In the genomic region with DNA sequence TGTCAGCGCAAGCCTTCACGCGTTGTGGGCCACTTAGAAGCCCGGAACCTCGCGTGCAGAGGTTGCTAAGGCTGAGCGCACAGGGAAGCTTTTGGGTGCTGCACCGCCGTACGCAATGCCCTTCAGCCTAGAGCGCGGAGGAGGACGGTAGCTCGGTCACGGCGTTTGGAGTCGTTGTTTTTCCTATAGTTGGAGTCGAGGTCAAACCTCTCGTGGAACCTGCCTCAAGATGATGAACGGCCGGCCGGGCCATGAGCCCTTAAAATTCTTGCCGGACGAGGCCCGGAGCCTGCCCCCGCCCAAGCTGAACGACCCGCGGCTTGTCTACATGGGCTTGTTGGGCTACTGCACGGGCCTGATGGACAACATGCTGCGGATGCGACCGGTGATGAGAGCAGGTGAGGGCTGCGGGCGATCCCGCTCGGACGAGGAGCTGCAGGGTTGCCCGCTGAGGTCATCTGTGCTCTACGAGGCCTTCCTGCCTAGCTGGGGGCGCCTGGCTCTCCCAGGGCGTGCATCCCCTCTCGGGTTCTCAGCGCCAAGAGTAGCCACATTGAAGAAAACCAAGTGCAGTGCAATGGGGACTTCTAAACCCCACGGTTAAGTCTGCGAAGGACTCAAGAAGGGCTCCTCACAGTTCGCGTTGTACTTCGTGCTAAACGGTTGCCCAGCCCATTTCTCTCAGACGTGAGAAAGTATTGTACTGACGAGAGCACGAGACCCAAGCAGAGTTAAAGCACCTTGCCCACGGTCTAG, we compare ENCODE assay signal across 8 mouse cellular contexts. TPM values are rescaled to one million over a fixed set of nuclear protein-coding genes. Genes with fewer than 3 reads are reported as not detected.
DNase-seq lines count a peak whose midpoint lies in the region; ATAC-seq and TF ChIP-seq lines count a peak whose summit lies in the region.

A gene (plus strand): TSS at position 44 of the 756 bp plus-strand sequence.

- H3K27ac ChIP-seq in heart, embryonic 12.5 days (ENCODE audit: poor library complexity, severe bottlenecking): peak within 1 kb of the TSS; percentile 88
- H3K27ac ChIP-seq in kidney, postnatal 0 days: peak within 1 kb of the TSS; percentile 95
- peak within 1 kb of the TSS; percentile 77 for H3K27ac ChIP-seq in liver, embryonic 16.5 days (ENCODE audit: low read length)
- H3K27ac ChIP-seq in neural tube, embryonic 13.5 days (replicated peaks): peak within 1 kb of the TSS; percentile 86
- peak within 1 kb of the TSS; percentile 71 for H3K27ac ChIP-seq in testis, adult 2 months (ENCODE audit: control insufficient read depth, insufficient read depth, low read depth, low read length)

- peak; percentile 55; the same call in 1 of the 2 replicates for TF ChIP-seq POLR2A in brain, embryonic 14.5 days (IDR thresholded peaks at IDR 0.05; ENCODE audit: borderline replicate concordance, extremely low read depth, insufficient read depth, insufficient read length, poor library complexity, severe bottlenecking)
- TF ChIP-seq POLR2A in testis, adult 2 months (IDR thresholded peaks at IDR 0.05; ENCODE audit: control insufficient read depth, low read depth, low read length): peak; percentile 94

- peak within 1 kb of the TSS; percentile 63 for H3K4me3 ChIP-seq in erythroblast, embryonic 14.5 days (replicated peaks)
- H3K4me3 ChIP-seq in heart, embryonic 12.5 days: peak within 1 kb of the TSS; percentile 86
- peak within 1 kb of the TSS; percentile 94 for H3K4me3 ChIP-seq in kidney, postnatal 0 days (replicated peaks; ENCODE audit: low read depth, low read length)
- peak within 1 kb of the TSS; percentile 89 for H3K4me3 ChIP-seq in liver, embryonic 16.5 days (ENCODE audit: low read depth, low read length)
- H3K4me3 ChIP-seq in neural tube, embryonic 13.5 days: peak within 1 kb of the TSS; percentile 94
- H3K4me3 ChIP-seq in testis, adult 2 months (ENCODE audit: control insufficient read depth, low read depth, low read length): peak within 1 kb of the TSS; percentile 92

- TF ChIP-seq CTCF in brain, embryonic 14.5 days (IDR thresholded peaks at IDR 0.05; ENCODE audit: borderline replicate concordance, extremely low read depth, insufficient read depth, insufficient read length): no peak
- TF ChIP-seq CTCF in kidney, postnatal 0 days (IDR thresholded peaks at IDR 0.05; ENCODE audit: low read depth): no peak
- TF ChIP-seq CTCF in testis, adult 2 months (IDR thresholded peaks at IDR 0.05; ENCODE audit: control insufficient read depth, insufficient read depth, insufficient replicate concordance, low read depth, low read length): no peak

- H3K36me3 ChIP-seq in erythroblast, embryonic 14.5 days (ENCODE audit: control insufficient read depth): peaks cover 11% of the 10 kb centered on the region
- H3K36me3 ChIP-seq in heart, embryonic 12.5 days: peaks cover 19% of the 10 kb centered on the region
- no peaks in the 10 kb centered on the region; the same call in 1 of the 2 replicates for H3K36me3 ChIP-seq in kidney, postnatal 0 days (ENCODE audit: insufficient read depth, low read length)
- H3K36me3 ChIP-seq in liver, embryonic 16.5 days (ENCODE audit: control insufficient read depth, insufficient read depth): no peaks in the 10 kb centered on the region
- peaks cover 13% of the 10 kb centered on the region; the same call in 1 of the 2 replicates for H3K36me3 ChIP-seq in neural tube, embryonic 13.5 days
- H3K36me3 ChIP-seq in testis, adult 2 months (ENCODE audit: control insufficient read depth, insufficient read depth, low read length): no peaks in the 10 kb centered on the region

- H3K9ac ChIP-seq in heart, embryonic 12.5 days: peak within 1 kb of the TSS; percentile 94
- peak within 1 kb of the TSS; percentile 98 for H3K9ac ChIP-seq in kidney, postnatal 0 days (ENCODE audit: low read depth, low read length)
- H3K9ac ChIP-seq in liver, embryonic 16.5 days (ENCODE audit: low read depth, low read length): peak within 1 kb of the TSS; percentile 94
- H3K9ac ChIP-seq in neural tube, embryonic 13.5 days: peak within 1 kb of the TSS; percentile 98

- H3K4me2 ChIP-seq in heart, embryonic 12.5 days: peak within 1 kb of the TSS; percentile 77
- H3K4me2 ChIP-seq in kidney, postnatal 0 days (ENCODE audit: low read length): peak within 1 kb of the TSS; percentile 74
- H3K4me2 ChIP-seq in liver, embryonic 16.5 days (ENCODE audit: low read depth, low read length): peak within 1 kb of the TSS; percentile 73
- peak within 1 kb of the TSS; percentile 89 for H3K4me2 ChIP-seq in neural tube, embryonic 13.5 days

- H3K27me3 ChIP-seq in erythroblast, embryonic 14.5 days (ENCODE audit: control insufficient read depth): no peaks in the 10 kb centered on the region
- H3K27me3 ChIP-seq in heart, embryonic 12.5 days (replicated peaks): no peaks in the 10 kb centered on the region
- H3K27me3 ChIP-seq in kidney, postnatal 0 days (ENCODE audit: insufficient read depth, low read length): no peaks in the 10 kb centered on the region
- H3K27me3 ChIP-seq in liver, embryonic 16.5 days (ENCODE audit: control insufficient read depth, insufficient read depth, low read depth, low read length): no peaks in the 10 kb centered on the region
- no peaks in the 10 kb centered on the region for H3K27me3 ChIP-seq in neural tube, embryonic 13.5 days
- no peaks in the 10 kb centered on the region for H3K27me3 ChIP-seq in testis, adult 2 months (ENCODE audit: control insufficient read depth, insufficient read depth, low read length)

- peak; percentile 95 for DNase-seq in brain, embryonic 14.5 days (ENCODE audit: low read depth)
- DNase-seq in kidney, postnatal 0 days (ENCODE audit: low spot score): peak; percentile 92

- ATAC-seq in CD4-positive, CD25-positive, alpha-beta regulatory T cell, adult 4 months: peak; percentile 93
- peak; percentile 85 for ATAC-seq in heart, embryonic 12.5 days (ENCODE audit: insufficient number of reproducible peaks, low FRiP score)
- ATAC-seq in kidney, postnatal 0 days (replicated peaks; ENCODE audit: low FRiP score, low read depth): peak; percentile 96
- ATAC-seq in liver, embryonic 16.5 days (ENCODE audit: low read depth): peak; percentile 88
- peak; percentile 96 for ATAC-seq in neural tube, embryonic 13.5 days (ENCODE audit: low read depth)

- H3K4me1 ChIP-seq in erythroblast, embryonic 14.5 days (ENCODE audit: control insufficient read depth): peaks cover 32% of the 10 kb centered on the region
- H3K4me1 ChIP-seq in heart, embryonic 12.5 days (replicated peaks): peaks cover 16% of the 10 kb centered on the region
- H3K4me1 ChIP-seq in kidney, postnatal 0 days (replicated peaks; ENCODE audit: insufficient read depth, low read length): no peaks in the 10 kb centered on the region; the same call in none of the 2 replicates
- peaks cover 15% of the 10 kb centered on the region for H3K4me1 ChIP-seq in liver, embryonic 16.5 days (ENCODE audit: control insufficient read depth, low read depth, low read length)
- peaks cover 23% of the 10 kb centered on the region for H3K4me1 ChIP-seq in neural tube, embryonic 13.5 days (replicated peaks)
- no peaks in the 10 kb centered on the region for H3K4me1 ChIP-seq in testis, adult 2 months (ENCODE audit: control insufficient read depth, insufficient read depth, low read length)

- H3K9me3 ChIP-seq in erythroblast, embryonic 14.5 days (ENCODE audit: control insufficient read depth, low read length): no peaks in the 10 kb centered on the region
- H3K9me3 ChIP-seq in heart, embryonic 12.5 days (replicated peaks): no peaks in the 10 kb centered on the region
- H3K9me3 ChIP-seq in kidney, postnatal 0 days (replicated peaks; ENCODE audit: low read length): no peaks in the 10 kb centered on the region
- no peaks in the 10 kb centered on the region for H3K9me3 ChIP-seq in liver, embryonic 16.5 days (replicated peaks; ENCODE audit: control insufficient read depth, low read length)
- no peaks in the 10 kb centered on the region for H3K9me3 ChIP-seq in neural tube, embryonic 13.5 days

- WGBS in heart, embryonic 12.5 days: under 1% methylated on average over 54 of the region's 54 CpGs
- under 1% methylated on average over 54 of the region's 54 CpGs for WGBS in kidney, postnatal 0 days
- WGBS in liver, embryonic 16.5 days (ENCODE audit: insufficient replicate concordance): under 1% methylated on average over 54 of the region's 54 CpGs
- WGBS in neural tube, embryonic 13.5 days: under 1% methylated on average over 54 of the region's 54 CpGs

RNA-seq across cellular contexts. Expression of the gene that starts here (rescaled TPM):
- polyA plus RNA-seq in CD4-positive, CD25-positive, alpha-beta regulatory T cell, adult 4 months (2017; shearing (Covaris generic)): 100 to 1,000 TPM; 159 to 178 TPM
- polyA plus RNA-seq in brain, embryonic 14.5 days (2012; rRNA removed): 236 and 348 TPM in 2 replicates
- polyA plus RNA-seq in erythroblast, embryonic 14.5 days (2012): 14.7 and 15.6 TPM in 2 replicates
- polyA plus RNA-seq in heart, embryonic 12.5 days (2016; fragmentation: Nextera tagmentation; extraction: Ambion mirVana): 580 TPM in 2 replicates
- 678 and 744 TPM in 2 replicates for polyA plus RNA-seq in kidney, postnatal 0 days (2015; fragmentation: Nextera tagmentation; extraction: Ambion mirVana)
- 144 and 171 TPM in 2 replicates for polyA plus RNA-seq in liver, embryonic 16.5 days (2015; fragmentation: Nextera tagmentation; extraction: Ambion mirVana)
- polyA plus RNA-seq in neural tube, embryonic 13.5 days (2015; fragmentation: Nextera tagmentation; extraction: Ambion mirVana): 431 and 478 TPM in 2 replicates
- polyA plus RNA-seq in testis, adult 2 months (2012; rRNA removed): 46.2 and 81.2 TPM in 2 replicates

Comparison
In these comparisons a context has a peak if more than half of its experiments do, and no peak if none do; other contexts are left out.
1. Peak in every context shown above with its lines: DNase-seq, ATAC-seq, H3K4me3 ChIP-seq and H3K27ac ChIP-seq.